Mouse (Mus musculus) CD4-positive, CD25-positive, alpha-beta regulatory T cell, adult 2 months (primary cell): Measurements from ENCODE around the gene Dvl1.

Experiments used
- DNase-seq: peaks from one replicate; pipeline ENCODE4 v3.0.0-alpha.2; 2012; ENCODE audit warnings: low read depth, low spot score

Gene Dvl1

GRCm38 (mm10) chr4:155846871-155847578 lies at the start of gene Dvl1:
Gene Dvl1 (plus strand): TSS chr4:155847402.
- DNase-seq: peak; percentile 96

GRCm38 (mm10) chr4:155802075-155802474 lies 45.1 kb upstream of the Dvl1 start:
- DNase-seq: no peak

DNA sequence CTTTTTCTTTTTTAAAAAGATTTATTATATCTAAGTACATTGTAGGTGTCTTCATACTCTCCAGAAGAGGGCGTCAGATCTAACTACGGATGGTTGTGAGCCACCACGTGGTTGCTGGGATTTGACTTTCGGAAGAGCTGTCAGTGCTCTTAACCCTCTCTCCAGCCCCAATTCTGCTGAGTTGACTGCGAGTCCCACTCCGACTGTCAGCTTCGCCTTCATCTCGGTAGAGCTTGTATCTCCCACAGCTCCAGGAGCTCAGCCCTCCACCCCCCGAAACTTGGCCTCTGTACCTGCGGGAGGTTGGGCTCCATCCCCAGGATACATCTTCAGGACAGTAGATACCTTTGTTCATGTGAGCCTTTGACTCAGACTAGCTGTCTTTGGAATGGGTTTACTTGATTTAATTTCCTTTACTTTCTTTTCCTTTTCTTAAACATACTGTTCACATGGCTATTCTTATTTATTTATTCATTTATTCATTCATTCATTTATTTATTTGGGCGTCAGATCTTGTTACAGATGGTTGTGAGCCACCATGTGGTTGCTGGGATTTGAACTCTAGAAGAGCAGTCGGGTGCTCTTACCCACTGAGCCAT lies 44.4 kb upstream of the Dvl1 start, which contains the start of gene Mrpl20:
Gene Mrpl20, plus strand, starts transcription at position 138 of the 599 bp plus-strand sequence.
- peak; percentile 64 for DNase-seq

- peak; percentile 97 for DNase-seq
Measured at GRCm38 (mm10) chr4:155803340-155804041, 43.7 kb upstream of the Dvl1 start.

DNA sequence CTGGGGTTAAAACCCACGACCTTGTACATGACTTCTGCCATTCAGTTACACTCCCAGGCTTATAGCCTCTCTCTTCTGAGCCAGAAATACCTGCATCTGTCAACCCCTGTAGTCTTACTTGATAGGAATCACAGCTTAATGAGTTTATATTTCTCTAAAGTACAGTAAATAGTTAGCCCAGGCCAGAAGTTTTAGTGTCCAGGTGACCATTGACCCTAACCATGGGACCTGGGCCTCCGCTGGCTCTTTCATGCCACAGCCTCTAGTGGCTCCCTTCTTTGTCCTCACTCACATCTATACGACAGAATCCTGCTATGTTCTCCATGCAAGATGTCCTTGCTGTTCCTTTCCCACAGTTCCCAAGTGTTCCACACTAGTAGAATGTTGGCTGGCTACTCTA lies 39.4 kb upstream of the Dvl1 start:
- no peak for DNase-seq

DNA sequence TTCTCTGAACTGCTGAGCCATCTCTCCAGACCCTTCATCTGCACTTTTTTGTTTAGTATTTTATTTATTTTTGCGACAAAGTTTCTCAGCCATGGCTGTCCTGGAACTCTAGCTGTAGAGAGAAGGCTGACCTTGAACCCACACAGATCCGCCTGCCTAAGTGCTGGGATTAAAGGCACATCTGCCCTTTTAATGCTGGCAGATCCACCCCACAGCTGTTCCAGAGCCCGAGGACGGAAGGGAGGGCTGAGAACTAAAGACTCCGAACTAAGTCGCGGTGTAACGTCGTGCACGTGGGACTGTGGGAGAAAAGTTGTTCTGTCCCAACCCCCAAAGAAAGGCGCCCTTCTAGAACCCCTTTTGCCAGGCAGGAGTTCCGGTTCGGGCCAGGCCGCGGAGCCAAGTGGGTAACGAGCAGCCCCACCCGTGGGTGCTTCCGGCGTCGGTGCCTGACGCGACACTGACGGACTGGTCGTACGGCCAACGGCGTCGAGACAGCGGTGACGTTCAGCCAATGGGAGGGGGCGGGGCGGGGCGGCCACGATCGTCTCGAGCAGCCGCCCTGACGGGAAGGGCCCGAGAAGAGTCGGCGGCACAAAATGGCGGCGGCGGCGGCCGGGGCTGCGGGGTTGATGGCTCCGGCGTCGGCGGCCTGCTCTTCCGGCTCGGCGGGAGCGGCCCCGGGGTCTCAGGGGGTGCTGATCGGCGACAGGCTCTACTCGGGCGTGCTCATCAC lies 35.1 kb upstream of the Dvl1 start, which contains the start of gene Ccnl2:
Gene Ccnl2, plus strand, starts transcription at position 561 of the 736 bp plus-strand sequence.
- DNase-seq: peak; percentile 99

DNA sequence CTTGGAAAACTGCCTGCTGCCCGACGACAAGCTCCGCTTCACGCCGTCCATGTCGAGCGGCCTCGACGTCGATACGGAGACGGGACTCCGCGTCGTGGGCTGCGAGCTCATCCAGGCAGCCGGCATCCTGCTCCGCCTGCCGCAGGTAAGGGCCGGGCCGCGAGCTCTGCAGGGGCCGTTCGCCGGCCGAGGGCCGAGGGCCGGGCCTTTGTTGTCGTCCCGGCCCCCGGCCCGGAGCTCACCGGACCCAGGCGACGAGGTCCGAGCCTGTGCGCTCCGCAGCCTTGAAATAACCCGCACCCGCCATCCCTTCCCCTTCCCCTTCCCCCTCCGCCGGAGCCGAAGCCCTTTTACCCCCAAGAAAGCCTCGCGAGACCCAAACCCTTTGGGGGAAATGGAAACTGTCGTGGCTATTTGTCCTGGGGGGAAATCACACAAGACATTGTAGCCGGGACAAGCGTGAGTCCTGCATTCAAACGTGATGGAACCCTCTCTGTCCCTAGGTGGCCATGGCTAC lies 34.5 kb upstream of the Dvl1 start:
- DNase-seq: peak; percentile 49

- no peak for DNase-seq
Measured at GRCm38 (mm10) chr4:155817533-155817932, 29.7 kb upstream of the Dvl1 start.

DNA sequence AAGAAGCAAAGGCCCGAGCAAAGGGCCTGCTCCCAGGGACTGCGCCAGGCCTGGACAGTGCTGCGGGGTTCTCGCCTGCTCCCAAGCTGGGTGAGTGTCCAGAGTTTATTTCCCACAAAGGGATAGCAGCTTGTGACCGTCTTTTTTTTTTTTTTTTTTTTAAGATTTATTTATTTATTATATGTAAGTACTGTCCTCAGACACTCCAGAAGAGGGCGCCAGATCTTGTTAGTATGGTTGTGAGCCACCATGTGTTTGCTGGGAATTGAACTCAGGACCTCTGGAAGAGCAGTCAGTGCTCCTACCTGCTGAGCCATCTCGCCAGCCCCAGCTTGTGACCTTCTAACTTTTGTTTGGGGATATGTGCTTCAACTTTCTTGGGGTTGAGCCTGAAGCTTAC lies 26.2 kb upstream of the Dvl1 start:
- peak; percentile 67 for DNase-seq

DNA sequence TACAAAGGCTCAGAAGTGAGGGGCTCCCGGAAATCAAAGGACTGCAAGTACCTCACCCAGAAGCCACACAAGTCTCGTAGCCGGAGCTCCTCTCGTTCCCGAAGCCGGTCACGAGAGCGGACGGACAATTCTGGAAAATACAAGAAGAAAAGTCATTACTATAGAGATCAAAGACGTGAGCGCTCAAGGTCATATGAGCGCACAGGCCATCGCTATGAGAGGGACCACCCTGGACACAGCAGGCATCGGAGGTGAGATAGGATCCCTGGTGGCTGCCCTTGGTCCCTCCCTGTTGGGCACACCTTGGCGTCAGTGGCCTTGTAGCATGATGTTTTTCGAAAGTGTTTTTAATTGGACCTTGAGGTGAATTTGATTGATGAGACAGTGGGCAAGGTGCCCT lies 23.8 kb upstream of the Dvl1 start:
- no peak for DNase-seq

- DNase-seq: no peak
Measured at GRCm38 (mm10) chr4:155829866-155830265, 17.3 kb upstream of the Dvl1 start.

- no peak for DNase-seq
Measured at GRCm38 (mm10) chr4:155830596-155830995, 16.6 kb upstream of the Dvl1 start.

- peak; percentile 92 for DNase-seq
Measured at GRCm38 (mm10) chr4:155831205-155831766, 15.9 kb upstream of the Dvl1 start, which contains the start of gene Aurkaip1. Gene Aurkaip1 (plus strand): TSS chr4:155831272.

DNA sequence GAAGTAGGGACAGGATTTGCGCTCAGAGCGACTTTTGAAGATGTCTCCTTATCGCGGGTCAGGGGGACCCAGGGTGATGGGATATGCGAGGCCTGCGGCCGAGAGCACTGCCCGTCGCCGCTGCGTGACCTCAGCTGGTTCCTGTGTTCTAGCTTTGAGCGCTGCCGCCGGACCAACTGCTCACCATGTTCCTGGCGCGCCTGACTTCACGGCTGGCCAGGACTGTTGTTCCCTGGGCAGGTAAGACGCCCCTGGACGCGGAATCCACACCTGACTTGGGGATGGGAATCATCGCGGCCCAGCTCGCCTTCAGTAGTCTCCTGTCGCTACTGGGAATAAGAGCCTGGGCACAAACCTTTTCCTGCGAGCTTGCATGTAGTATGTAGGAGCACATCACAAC lies 15.4 kb upstream of the Dvl1 start:
- no peak for DNase-seq

- DNase-seq: no peak
Measured at GRCm38 (mm10) chr4:155832321-155832720, 14.9 kb upstream of the Dvl1 start.

DNA sequence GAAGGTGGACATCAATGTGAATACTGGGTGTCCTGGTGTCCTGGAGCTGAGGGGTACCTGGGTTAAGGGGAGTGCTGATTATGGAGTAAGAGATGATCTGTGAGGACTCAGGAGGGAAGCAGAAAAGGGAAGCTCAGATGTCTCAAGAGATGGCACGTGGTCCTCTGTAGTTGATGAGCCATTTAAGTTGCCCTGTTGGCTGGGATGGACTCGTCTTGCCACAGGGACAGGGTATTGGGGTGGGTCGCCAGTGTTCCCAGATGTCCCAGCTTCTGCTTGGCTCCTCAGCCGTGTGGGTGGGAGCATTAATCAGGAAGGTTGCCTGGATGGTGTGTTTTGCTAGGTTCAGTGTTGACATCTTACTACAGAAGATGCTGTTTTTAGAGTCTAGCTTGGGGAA lies 14.0 kb upstream of the Dvl1 start:
- no peak for DNase-seq

DNA sequence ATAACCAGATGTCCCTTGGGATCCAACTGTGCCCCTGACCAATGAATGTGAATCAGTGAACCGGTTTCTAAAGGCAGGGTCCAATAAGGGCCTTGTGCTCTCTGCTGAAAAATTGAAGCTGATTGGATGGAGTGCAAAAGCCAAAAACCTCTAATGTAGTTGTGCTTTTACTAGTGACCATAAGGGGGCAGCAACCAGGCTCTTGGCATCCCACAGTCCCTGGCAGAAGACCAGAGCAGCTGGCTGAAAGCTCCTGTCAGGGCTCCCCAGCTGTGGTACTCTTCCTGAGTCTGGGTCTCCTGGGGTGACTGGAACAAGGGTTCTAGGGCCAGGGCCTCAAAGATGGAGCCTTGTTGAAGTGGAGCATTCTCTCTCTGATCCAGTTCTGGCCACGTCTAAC lies 13.4 kb upstream of the Dvl1 start:
- peak; percentile 83 for DNase-seq

DNA sequence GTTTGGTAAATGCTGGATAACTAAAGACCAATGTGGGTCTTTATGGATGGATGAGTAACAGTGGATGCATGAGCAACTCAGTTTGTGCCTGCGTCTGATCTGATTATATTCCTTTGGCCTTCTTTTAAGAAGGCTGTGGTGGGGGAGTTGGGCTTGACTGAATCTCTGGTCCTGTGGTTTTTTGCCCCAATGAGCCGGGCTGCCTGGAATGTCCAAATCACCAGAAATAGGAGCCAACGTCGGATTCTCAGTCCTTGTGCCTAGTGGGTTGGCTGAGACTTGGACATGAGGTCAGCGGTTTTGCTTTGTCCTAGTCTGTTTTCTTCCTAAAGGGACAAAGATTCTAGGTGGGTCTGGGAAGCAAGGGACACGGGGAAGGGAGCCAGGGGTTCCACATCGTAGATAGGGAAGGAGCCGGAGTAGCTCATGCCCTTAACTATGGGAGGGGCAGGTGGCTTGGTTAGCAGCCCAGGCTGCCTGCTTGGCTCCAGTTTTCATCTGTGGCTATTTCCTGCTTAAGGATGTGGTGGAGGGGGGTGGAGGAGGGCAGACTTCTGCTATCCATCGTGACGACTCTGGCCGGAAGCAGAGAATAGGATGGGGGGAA lies 9.7 kb upstream of the Dvl1 start:
- no peak for DNase-seq

DNA sequence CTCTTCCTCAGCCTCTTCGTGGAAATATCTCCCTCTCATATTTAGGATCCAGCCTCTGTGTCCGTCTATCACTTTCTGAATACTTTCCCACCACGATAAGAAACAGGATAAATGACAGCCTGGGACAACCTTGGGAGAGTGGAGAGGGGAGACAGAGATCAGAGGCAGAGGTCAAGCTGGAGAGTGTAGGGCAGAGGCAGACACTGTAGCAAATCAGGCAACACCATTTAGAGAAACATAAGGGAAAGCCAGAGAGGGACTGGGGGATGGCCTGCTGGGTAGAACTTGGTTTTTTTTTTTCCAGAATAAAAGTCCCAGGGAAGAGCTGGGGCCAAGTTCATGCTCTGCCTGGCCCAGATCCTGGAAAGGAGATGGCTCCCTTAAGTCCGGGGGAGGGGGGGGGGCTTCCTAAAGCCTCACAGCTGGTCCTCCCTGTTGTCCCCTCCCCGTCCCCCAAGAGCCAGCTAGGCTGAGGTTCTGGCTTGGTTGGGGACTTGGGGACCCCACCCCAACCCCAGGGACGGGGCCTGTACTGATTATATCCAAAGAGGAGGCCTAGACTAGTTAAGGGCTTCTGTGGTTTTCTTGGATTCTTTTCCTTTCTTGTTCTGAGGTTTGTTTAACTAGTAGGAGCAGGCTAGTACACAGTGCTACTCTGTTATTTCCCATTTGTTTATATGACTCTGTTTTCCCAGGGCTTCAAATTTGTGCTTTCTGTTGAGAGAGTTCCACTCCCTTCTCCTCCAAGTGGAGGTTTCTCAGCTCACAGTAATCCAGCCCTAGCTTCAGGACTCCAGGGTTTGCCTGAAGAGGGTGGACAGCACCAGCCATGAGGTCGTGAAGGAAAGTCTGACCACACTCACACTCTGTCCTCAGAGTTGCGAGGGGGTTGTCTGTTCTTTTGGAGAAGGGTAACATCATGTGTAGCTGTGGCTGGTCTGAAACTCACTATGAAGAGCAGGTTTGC lies 8.7 kb upstream of the Dvl1 start:
- DNase-seq: no peak

DNA sequence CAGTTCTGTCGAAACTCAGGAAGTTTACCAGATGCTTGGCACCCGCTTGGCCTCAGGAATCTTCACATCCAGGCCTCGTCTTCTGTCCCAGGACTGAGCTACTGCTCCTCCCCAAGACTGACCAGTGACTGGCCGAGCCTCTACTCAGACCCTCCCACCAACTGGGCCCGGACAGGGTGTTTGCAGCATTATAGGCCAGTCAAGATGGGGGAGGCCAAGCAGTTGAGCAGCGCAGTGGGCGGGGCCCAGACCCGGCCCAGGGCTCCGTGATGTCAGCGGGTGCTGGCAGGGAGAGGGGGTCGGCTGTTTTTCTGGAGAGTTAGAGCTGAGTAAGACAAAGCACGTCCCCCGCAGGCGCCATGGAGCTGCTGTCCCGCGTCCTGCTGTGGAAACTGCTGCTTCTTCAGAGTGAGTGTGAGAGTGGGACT lies 7.7 kb upstream of the Dvl1 start, which contains the start of gene Mxra8:
Gene Mxra8, plus strand, starts transcription at position 198 of the 428 bp plus-strand sequence.
- DNase-seq: no peak
